Mouse (Mus musculus): ENCODE data around the gene Bfsp2. TPM values are rescaled to one million over a fixed set of nuclear protein-coding genes. Genes with fewer than 3 reads are reported as not detected.
A peak's percentile ranks its signal among the peaks of the same experiment; 100 is the strongest.

Bfsp2 gene
- polyA plus RNA-seq, 1 experiment from 2014 or later: 2.1 TPM

GRCm38 (mm10) chr9:103444656-103445055, 35.6 kb downstream of the Bfsp2 start:
- no peak for ATAC-seq (ENCODE audit: low FRiP score)
- 82% methylated on average over 5 of the region's 5 CpGs for WGBS

GRCm38 (mm10) chr9:103443824-103444185, 36.4 kb downstream of the Bfsp2 start:
- Histone ChIP-seq H3K4me1 (peaks cover 17% of the 10 kb centered on the region), H3K4me2 (replicated peaks) (0 out of 2 replicates have a peak overlapping the region, but pooled peaks have one; percentile 3), H3K27me3 (no peaks in the 10 kb centered on the region), H3K9ac (no peak overlapping the region), H3K4me3 (no peak overlapping the region), H3K27ac (peak overlapping the region; percentile 73), H3K36me3 (no peaks in the 10 kb centered on the region), H3K9me3 (replicated peaks) (peaks cover 5% of the 10 kb centered on the region; the same call in 1 of the 2 replicates)
- ATAC-seq (ENCODE audit: low FRiP score): no peak
- 45% methylated on average over 7 of the region's 7 CpGs for WGBS

More at GRCm38 (mm10) chr9:103444656-103445055, 35.6 kb downstream of the Bfsp2 start:
- peaks cover 5% of the 10 kb centered on the region; the same call in 1 of the 2 replicates for H3K9me3 ChIP-seq (replicated peaks)
- no peak overlapping the region for H3K9ac ChIP-seq
- H3K4me3 ChIP-seq: no peak overlapping the region
- H3K27me3 ChIP-seq: no peaks in the 10 kb centered on the region
- H3K4me2 ChIP-seq (replicated peaks): no peak overlapping the region
- no peak overlapping the region; the same call in 1 of the 2 replicates for H3K27ac ChIP-seq
- H3K36me3 ChIP-seq: no peaks in the 10 kb centered on the region
- H3K4me1 ChIP-seq: peaks cover 17% of the 10 kb centered on the region

- peak overlapping the region; percentile 73 for H3K27ac ChIP-seq
- WGBS: 33% methylated on average over 13 of the region's 13 CpGs
- H3K4me3 ChIP-seq: no peak overlapping the region
- H3K27me3 ChIP-seq: no peaks in the 10 kb centered on the region
- H3K9me3 ChIP-seq (replicated peaks): peaks cover 5% of the 10 kb centered on the region; the same call in 1 of the 2 replicates
- no peaks in the 10 kb centered on the region for H3K36me3 ChIP-seq
- ATAC-seq (ENCODE audit: low FRiP score): no peak
- H3K4me1 ChIP-seq: peaks cover 17% of the 10 kb centered on the region
- H3K9ac ChIP-seq: no peak overlapping the region; the same call in 1 of the 2 replicates
- H3K4me2 ChIP-seq (replicated peaks): 0 out of 2 replicates have a peak overlapping the region, but pooled peaks have one; percentile 3
Measured at GRCm38 (mm10) chr9:103443121-103443823, 36.9 kb downstream of the Bfsp2 start.

GRCm38 (mm10) chr9:103440597-103440996, 39.6 kb downstream of the Bfsp2 start:
- no peak for ATAC-seq (ENCODE audit: low FRiP score)
- WGBS: 75% methylated on average over 3 of the region's 3 CpGs
- peaks cover 5% of the 10 kb centered on the region; the same call in 1 of the 2 replicates for H3K9me3 ChIP-seq (replicated peaks)

GRCm38 (mm10) chr9:103437104-103437503, 43.1 kb downstream of the Bfsp2 start:
- ATAC-seq (ENCODE audit: low FRiP score): no peak
- no peaks in the 10 kb centered on the region for H3K36me3 ChIP-seq
- no peak overlapping the region for H3K4me3 ChIP-seq
- WGBS: 82% methylated on average over 5 of the region's 5 CpGs
- peaks cover 3% of the 10 kb centered on the region; the same call in 1 of the 2 replicates for H3K4me1 ChIP-seq
- H3K4me2 ChIP-seq (replicated peaks): no peak overlapping the region
- H3K27me3 ChIP-seq: no peaks in the 10 kb centered on the region
- no peak overlapping the region for H3K27ac ChIP-seq
- no peaks in the 10 kb centered on the region for H3K9me3 ChIP-seq (replicated peaks)
- H3K9ac ChIP-seq: no peak overlapping the region

More at GRCm38 (mm10) chr9:103440597-103440996, 39.6 kb downstream of the Bfsp2 start:
- Histone ChIP-seq H3K27ac (no peak overlapping the region), H3K4me2 (replicated peaks) (no peak overlapping the region), H3K4me1 (peaks cover 17% of the 10 kb centered on the region), H3K27me3 (no peaks in the 10 kb centered on the region), H3K4me3 (no peak overlapping the region), H3K36me3 (no peaks in the 10 kb centered on the region), H3K9ac (no peak overlapping the region)

GRCm38 (mm10) chr9:103434116-103434515, 46.1 kb downstream of the Bfsp2 start:
- no peak for ATAC-seq (ENCODE audit: low FRiP score)
- Histone ChIP-seq H3K4me3 (no peak overlapping the region), H3K4me2 (replicated peaks) (no peak overlapping the region), H3K27ac (no peak overlapping the region), H3K4me1 (peaks cover 6% of the 10 kb centered on the region; the same call in 1 of the 2 replicates), H3K27me3 (no peaks in the 10 kb centered on the region), H3K36me3 (no peaks in the 10 kb centered on the region), H3K9me3 (replicated peaks) (no peaks in the 10 kb centered on the region), H3K9ac (no peak overlapping the region)
- WGBS: 58% methylated on average over 4 of the region's 4 CpGs

GRCm38 (mm10) chr9:103432122-103432778, 48.0 kb downstream of the Bfsp2 start:
- no peak for ATAC-seq (ENCODE audit: low FRiP score)

GRCm38 (mm10) chr9:103431718-103432117, 48.5 kb downstream of the Bfsp2 start:
- H3K27me3 ChIP-seq: no peaks in the 10 kb centered on the region
- no peak overlapping the region for H3K4me3 ChIP-seq
- no peak overlapping the region for H3K27ac ChIP-seq
- H3K9me3 ChIP-seq (replicated peaks): no peaks in the 10 kb centered on the region
- H3K9ac ChIP-seq: no peak overlapping the region
- 82% methylated on average over 1 of the region's 1 CpGs for WGBS
- no peak overlapping the region for H3K4me2 ChIP-seq (replicated peaks)
- peaks cover 6% of the 10 kb centered on the region; the same call in 1 of the 2 replicates for H3K4me1 ChIP-seq
- ATAC-seq (ENCODE audit: low FRiP score): no peak
- no peaks in the 10 kb centered on the region for H3K36me3 ChIP-seq

More at GRCm38 (mm10) chr9:103432122-103432778, 48.0 kb downstream of the Bfsp2 start:
- no peak overlapping the region for H3K9ac ChIP-seq
- no peaks in the 10 kb centered on the region for H3K27me3 ChIP-seq
- no peaks in the 10 kb centered on the region for H3K36me3 ChIP-seq
- peaks cover 6% of the 10 kb centered on the region; the same call in 1 of the 2 replicates for H3K4me1 ChIP-seq
- no peaks in the 10 kb centered on the region for H3K9me3 ChIP-seq (replicated peaks)
- no peak overlapping the region for H3K4me2 ChIP-seq (replicated peaks)
- no peak overlapping the region for H3K4me3 ChIP-seq
- H3K27ac ChIP-seq: no peak overlapping the region
- WGBS: 66% methylated on average over 13 of the region's 13 CpGs

GRCm38 (mm10) chr9:103430431-103431220, 49.6 kb downstream of the Bfsp2 start:
- 90% methylated on average over 13 of the region's 13 CpGs for WGBS
- no peaks in the 10 kb centered on the region for H3K27me3 ChIP-seq
- H3K4me1 ChIP-seq: peaks cover 6% of the 10 kb centered on the region; the same call in 1 of the 2 replicates
- no peaks in the 10 kb centered on the region for H3K36me3 ChIP-seq
- no peaks in the 10 kb centered on the region for H3K9me3 ChIP-seq (replicated peaks)
- H3K4me2 ChIP-seq (replicated peaks): no peak overlapping the region
- ATAC-seq (ENCODE audit: low FRiP score): no peak
- H3K27ac ChIP-seq: no peak overlapping the region
- no peak overlapping the region for H3K9ac ChIP-seq
- H3K4me3 ChIP-seq: no peak overlapping the region

- Histone ChIP-seq H3K4me1 (peaks cover 8% of the 10 kb centered on the region), H3K4me2 (replicated peaks) (no peak overlapping the region), H3K36me3 (no peaks in the 10 kb centered on the region), H3K9me3 (replicated peaks) (no peaks in the 10 kb centered on the region), H3K27me3 (no peaks in the 10 kb centered on the region), H3K27ac (no peak overlapping the region), H3K9ac (no peak overlapping the region), H3K4me3 (no peak overlapping the region)
- WGBS: 83% methylated on average over 11 of the region's 11 CpGs
- ATAC-seq (ENCODE audit: low FRiP score): no peak
Measured at GRCm38 (mm10) chr9:103426425-103426824, 53.8 kb downstream of the Bfsp2 start.

GRCm38 (mm10) chr9:103424869-103425268, 55.4 kb downstream of the Bfsp2 start:
- WGBS: 79% methylated on average over 11 of the region's 11 CpGs
- Histone ChIP-seq H3K4me2 (replicated peaks) (no peak overlapping the region), H3K9me3 (replicated peaks) (no peaks in the 10 kb centered on the region), H3K4me3 (no peak overlapping the region), H3K9ac (no peak overlapping the region), H3K4me1 (peaks cover 8% of the 10 kb centered on the region), H3K27ac (no peak overlapping the region), H3K36me3 (no peaks in the 10 kb centered on the region), H3K27me3 (no peaks in the 10 kb centered on the region)
- no peak for ATAC-seq (ENCODE audit: low FRiP score)

- Histone ChIP-seq H3K9me3 (replicated peaks) (no peaks in the 10 kb centered on the region), H3K27me3 (no peaks in the 10 kb centered on the region), H3K9ac (no peak overlapping the region), H3K36me3 (no peaks in the 10 kb centered on the region), H3K27ac (no peak overlapping the region), H3K4me2 (replicated peaks) (no peak overlapping the region), H3K4me3 (no peak overlapping the region), H3K4me1 (peaks cover 8% of the 10 kb centered on the region)
- 79% methylated on average over 8 of the region's 8 CpGs for WGBS
- ATAC-seq (ENCODE audit: low FRiP score): no peak
Measured at GRCm38 (mm10) chr9:103423951-103424350, 56.3 kb downstream of the Bfsp2 start.

Measured in hindbrain, embryonic 12.5 days (tissue).